8 mouse cellular contexts compared by ENCODE assay signal in genomic region chr14:121731688-121732168, GRCm38 (mm10).
DNase-seq lines count a peak whose midpoint lies in the region; ATAC-seq and TF ChIP-seq lines count a peak whose summit lies in the region.

No protein-coding gene starts in this region.

- H3K27ac ChIP-seq in heart, embryonic 15.5 days, result no peak overlapping the region
- H3K27ac ChIP-seq in midbrain, embryonic 13.5 days, result no peak overlapping the region
- no peak overlapping the region for H3K27ac ChIP-seq in cerebellum, adult 2 months (ENCODE audit: insufficient read depth, low read length)

- no peak for DNase-seq in heart, adult 8-10 months (ENCODE audit: low spot score)
- peak; percentile 71 for DNase-seq in embryo, embryonic 10 days (ENCODE audit: low spot score)
- peak; percentile 40 to 71 for DNase-seq in thymus, postnatal 36 days
- no peak for DNase-seq in cerebellum, adult 2 months
- DNase-seq in frontal cortex, postnatal 10 days (ENCODE audit: low spot score in 2 of 2), result no peak

- H3K4me1 ChIP-seq in heart, embryonic 15.5 days (replicated peaks), result no peaks in the 10 kb centered on the region
- peaks cover 6% of the 10 kb centered on the region; the same call in 1 of the 2 replicates for H3K4me1 ChIP-seq in midbrain, embryonic 13.5 days (replicated peaks)
- peaks cover 22% of the 10 kb centered on the region for H3K4me1 ChIP-seq in cerebellum, adult 2 months (ENCODE audit: control insufficient read depth, insufficient read depth, low read length)

- H3K36me3 ChIP-seq in heart, embryonic 15.5 days, result no peaks in the 10 kb centered on the region
- H3K36me3 ChIP-seq in midbrain, embryonic 13.5 days, result no peaks in the 10 kb centered on the region

- peak; percentile 78 for ATAC-seq in heart, embryonic 15.5 days (replicated peaks; ENCODE audit: insufficient number of reproducible peaks, insufficient read depth, low FRiP score, low read depth)
- peak; percentile 91 for ATAC-seq in inflammation-experienced regulatory T-cells, adult 6 months
- ATAC-seq in midbrain, embryonic 13.5 days, result peak; percentile 51; the same call in 1 of the 2 replicates

- no peak overlapping the region for H3K4me2 ChIP-seq in heart, embryonic 15.5 days
- 0 out of 2 replicates have a peak overlapping the region, but pooled peaks have one; percentile 4 for H3K4me2 ChIP-seq in midbrain, embryonic 13.5 days (replicated peaks)

- TF ChIP-seq CTCF in cerebellum, adult 2 months (IDR thresholded peaks at IDR 0.05; ENCODE audit: borderline replicate concordance, insufficient read depth, low read depth, low read length), result no peak

- WGBS in heart, embryonic 15.5 days, result 31% methylated on average over 6 of the region's 6 CpGs
- 20% methylated on average over 6 of the region's 6 CpGs for WGBS in midbrain, embryonic 13.5 days
- 54% methylated on average over 6 of the region's 6 CpGs for WGBS in cerebellum, adult 2 months

- H3K4me3 ChIP-seq in heart, embryonic 15.5 days, result no peak overlapping the region
- no peak overlapping the region for H3K4me3 ChIP-seq in midbrain, embryonic 13.5 days (replicated peaks)
- H3K4me3 ChIP-seq in cerebellum, adult 2 months (replicated peaks; ENCODE audit: insufficient read depth, low read depth, low read length), result no peak overlapping the region

- H3K9me3 ChIP-seq in heart, embryonic 15.5 days (replicated peaks), result no peaks in the 10 kb centered on the region
- H3K9me3 ChIP-seq in midbrain, embryonic 13.5 days, result no peaks in the 10 kb centered on the region

- H3K9ac ChIP-seq in heart, embryonic 15.5 days, result no peak overlapping the region
- no peak overlapping the region for H3K9ac ChIP-seq in midbrain, embryonic 13.5 days (replicated peaks)

- 0 out of 2 replicates have a peak, but pooled peaks cover 6% of the 10 kb centered on the region for H3K27me3 ChIP-seq in heart, embryonic 15.5 days
- no peaks in the 10 kb centered on the region for H3K27me3 ChIP-seq in midbrain, embryonic 13.5 days
- no peaks in the 10 kb centered on the region for H3K27me3 ChIP-seq in cerebellum, adult 2 months (ENCODE audit: control insufficient read depth, insufficient read depth, low read length)

- no peak for TF ChIP-seq POLR2A in cerebellum, adult 2 months (IDR thresholded peaks at IDR 0.05; ENCODE audit: borderline replicate concordance, insufficient read depth, low read length)

Comparison
In these comparisons a context has a peak if more than half of its experiments do, and no peak if none do; other contexts are left out.
1. DNase-seq: peak in embryo, embryonic 10 days (single experiment) and thymus, postnatal 36 days (2 of 2); none in heart, adult 8-10 months (single experiment), cerebellum, adult 2 months (0 of 2) and frontal cortex, postnatal 10 days (0 of 2).
2. Peak in every context shown above with its lines, with median percentiles within 50 percentile points of each other: ATAC-seq.